Mouse (Mus musculus): ENCODE results near the gene Ercc5. TPM values are rescaled to one million over a fixed set of nuclear protein-coding genes. Genes with fewer than 3 reads are reported as not detected.

Ercc5 gene
- polyA plus RNA-seq (2012; rRNA removed) = 32.8 and 40.3 TPM in 2 replicates

GRCm38 (mm10) chr1:44147563-44148381, at the start of gene Ercc5:
TSS of gene Ercc5 (plus strand) at chr1:44147744.

GRCm38 (mm10) chr1:44102259-44102717, 45.3 kb upstream of the Ercc5 start, which contains the start of gene Tex30:
TSS of gene Tex30 (minus strand) at chr1:44102441.

GRCm38 (mm10) chr1:44118239-44119054, 29.1 kb upstream of the Ercc5 start, which contains the start of the genes Kdelc1 and Bivm:
TSS of gene Kdelc1 (minus strand) at chr1:44118808.
TSS of gene Bivm (plus strand) at chr1:44118957.

GRCm38 (mm10) chr1:44218876-44219275, 71.3 kb downstream of the Ercc5 start, which contains the start of gene Mettl21e:
TSS of gene Mettl21e (minus strand) at chr1:44218961.

Other genes starting within 250 kb of the Ercc5 start
- 26.4 and 38.5 TPM in 2 replicates for gene Tpp2, start 214.1 kb upstream of the Ercc5 start, polyA plus RNA-seq (2012; rRNA removed)
- 0.23 and 0.55 TPM in 2 replicates for gene Mettl21c, start 127.7 kb upstream of the Ercc5 start, polyA plus RNA-seq (2012; rRNA removed)
- 0.28 and 0.30 TPM in 2 replicates for gene Gm8251, start 85.8 kb upstream of the Ercc5 start, polyA plus RNA-seq (2012; rRNA removed)
- 47.0 and 61.0 TPM in 2 replicates for gene Tex30, start 45.3 kb upstream of the Ercc5 start, polyA plus RNA-seq (2012; rRNA removed)
- gene Kdelc1, start 28.9 kb upstream of the Ercc5 start, polyA plus RNA-seq (2012; rRNA removed) = 33.7 and 51.7 TPM in 2 replicates
- gene Bivm, start 28.8 kb upstream of the Ercc5 start, polyA plus RNA-seq (2012; rRNA removed) = 9.1 and 20.3 TPM in 2 replicates
- not detected in 2 replicates for gene Mettl21e, start 71.2 kb downstream of the Ercc5 start, polyA plus RNA-seq (2012; rRNA removed)

Measured in central nervous system, embryonic 11.5 days (tissue).